Mouse (Mus musculus) olfactory bulb, adult 2 months (tissue): Measurements from ENCODE around the gene Mef2c.

Source experiments
- CTCF ChIP-seq: fragments of 200-500 bp; IDR thresholded peaks from 2 replicates; pipeline ENCODE4 v1.5.1; 2012; ENCODE audit warnings: low read depth, mild to moderate bottlenecking, low read length, moderate library complexity; ENCODE audit not compliant: insufficient read depth
- POLR2A ChIP-seq: fragments of 200-500 bp; IDR thresholded peaks from 2 replicates; pipeline ENCODE4 v1.6.1; 2012; ENCODE audit warnings: mild to moderate bottlenecking, low read depth, low read length, moderate library complexity; ENCODE audit not compliant: insufficient read depth

DNA sequence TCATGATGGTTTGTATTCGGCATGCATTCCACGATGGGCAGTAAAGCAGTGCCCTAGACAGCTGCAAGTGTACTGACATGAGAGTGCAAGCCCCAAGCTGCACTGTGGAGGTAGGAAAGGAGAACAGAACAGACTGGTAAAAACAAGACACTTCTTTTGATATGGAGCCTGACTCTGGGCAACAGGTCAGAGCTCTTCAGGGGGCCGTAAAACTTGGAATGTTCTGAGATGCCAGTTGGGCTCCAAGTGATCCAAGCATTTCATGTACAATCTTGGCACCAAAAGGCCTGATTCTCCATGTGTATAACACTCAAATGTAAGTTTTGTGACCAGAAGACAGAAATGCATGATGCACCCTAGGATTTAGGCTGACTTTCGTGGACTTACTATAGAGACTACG, 37.1 kb upstream of the Mef2c start:
- TF ChIP-seq POLR2A = no peak
- TF ChIP-seq CTCF = no peak
